8 mouse cellular contexts compared by ENCODE assay signal in genomic region chr9:75610571-75611493, GRCm38 (mm10). TPM values are rescaled to one million over a fixed set of nuclear protein-coding genes. Genes with fewer than 3 reads are reported as not detected.
DNase-seq lines count a peak whose midpoint lies in the region; ATAC-seq and TF ChIP-seq lines count a peak whose summit lies in the region.

Gene Tmod2, minus strand, starts transcription at chr9:75611325.

- no peaks in the 10 kb centered on the region for H3K4me1 ChIP-seq in embryonic facial prominence, embryonic 11.5 days (ENCODE audit: control insufficient read depth, insufficient read depth, low read length)
- 0 out of 2 replicates have a peak, but pooled peaks cover 2% of the 10 kb centered on the region for H3K4me1 ChIP-seq in kidney, postnatal 0 days (replicated peaks; ENCODE audit: insufficient read depth, low read length)
- no peaks in the 10 kb centered on the region for H3K4me1 ChIP-seq in liver, embryonic 13.5 days (replicated peaks)
- peaks cover 18% of the 10 kb centered on the region for H3K4me1 ChIP-seq in neural tube, embryonic 15.5 days

- DNase-seq in B cell, adult 2 months = peak; percentile 6 to 17
- peak; percentile 68 for DNase-seq in adrenal gland, postnatal 10 days
- DNase-seq in embryonic facial prominence, embryonic 11.5 days (ENCODE audit: low spot score) = peak; percentile 82
- peak; percentile 47 to 56 for DNase-seq in heart, adult 18-20 months
- DNase-seq in kidney, postnatal 0 days (ENCODE audit: low spot score) = peak; percentile 68
- DNase-seq in liver, embryonic 13.5 days = no peak
- DNase-seq in spleen, postnatal 36 days (ENCODE audit: low spot score in 2 of 2) = no peak

- H3K4me3 ChIP-seq in embryonic facial prominence, embryonic 11.5 days (ENCODE audit: low read depth, low read length) = peak within 1 kb of the TSS; percentile 86
- peak within 1 kb of the TSS; percentile 62 for H3K4me3 ChIP-seq in kidney, postnatal 0 days (replicated peaks; ENCODE audit: low read depth, low read length)
- peak within 1 kb of the TSS; percentile 53 for H3K4me3 ChIP-seq in liver, embryonic 13.5 days (replicated peaks)
- H3K4me3 ChIP-seq in neural tube, embryonic 15.5 days (replicated peaks) = peak within 1 kb of the TSS; percentile 98

- no peaks in the 10 kb centered on the region for H3K27me3 ChIP-seq in embryonic facial prominence, embryonic 11.5 days (ENCODE audit: control insufficient read depth, insufficient read depth, low read length)
- no peaks in the 10 kb centered on the region for H3K27me3 ChIP-seq in kidney, postnatal 0 days (ENCODE audit: insufficient read depth, low read length)
- peaks cover 42% of the 10 kb centered on the region for H3K27me3 ChIP-seq in liver, embryonic 13.5 days
- H3K27me3 ChIP-seq in neural tube, embryonic 15.5 days (replicated peaks) = no peaks in the 10 kb centered on the region

- H3K27ac ChIP-seq in embryonic facial prominence, embryonic 11.5 days (replicated peaks; ENCODE audit: low read depth, low read length) = no peak within 1 kb of the TSS
- no peak within 1 kb of the TSS for H3K27ac ChIP-seq in kidney, postnatal 0 days
- no peak within 1 kb of the TSS for H3K27ac ChIP-seq in liver, embryonic 13.5 days
- H3K27ac ChIP-seq in neural tube, embryonic 15.5 days (replicated peaks) = peak within 1 kb of the TSS; percentile 92

- peak; percentile 21; the same call in 1 of the 2 replicates for TF ChIP-seq CTCF in kidney, postnatal 0 days (IDR thresholded peaks at IDR 0.05; ENCODE audit: low read depth)

- WGBS in embryonic facial prominence, embryonic 11.5 days = under 1% methylated on average over 70 of the region's 74 CpGs
- WGBS in kidney, postnatal 0 days = under 1% methylated on average over 74 of the region's 74 CpGs
- 2% methylated on average over 74 of the region's 74 CpGs for WGBS in liver, embryonic 13.5 days (ENCODE audit: insufficient replicate concordance)
- under 1% methylated on average over 73 of the region's 74 CpGs for WGBS in neural tube, embryonic 15.5 days

- peak; percentile 92 for ATAC-seq in embryonic facial prominence, embryonic 11.5 days (replicated peaks; ENCODE audit: insufficient number of reproducible peaks, low FRiP score, low TSS enrichment, low read depth)
- ATAC-seq in kidney, postnatal 0 days (replicated peaks; ENCODE audit: low FRiP score, low read depth) = peak; percentile 84
- ATAC-seq in liver, embryonic 13.5 days (ENCODE audit: low read depth) = no peak
- peak; percentile 94 for ATAC-seq in neural tube, embryonic 15.5 days (ENCODE audit: low FRiP score)

- peak within 1 kb of the TSS; percentile 73 for H3K9ac ChIP-seq in embryonic facial prominence, embryonic 11.5 days (replicated peaks; ENCODE audit: low read length)
- peak within 1 kb of the TSS; percentile 52 for H3K9ac ChIP-seq in kidney, postnatal 0 days (ENCODE audit: low read depth, low read length)
- H3K9ac ChIP-seq in liver, embryonic 13.5 days = no peak within 1 kb of the TSS
- peak within 1 kb of the TSS; percentile 88 for H3K9ac ChIP-seq in neural tube, embryonic 15.5 days (replicated peaks)

- peak within 1 kb of the TSS; percentile 91 for H3K4me2 ChIP-seq in embryonic facial prominence, embryonic 11.5 days (ENCODE audit: low read depth, low read length)
- peak within 1 kb of the TSS; percentile 90 for H3K4me2 ChIP-seq in kidney, postnatal 0 days (ENCODE audit: low read length)
- peak within 1 kb of the TSS; percentile 69 for H3K4me2 ChIP-seq in liver, embryonic 13.5 days
- H3K4me2 ChIP-seq in neural tube, embryonic 15.5 days = peak within 1 kb of the TSS; percentile 67

- H3K9me3 ChIP-seq in embryonic facial prominence, embryonic 11.5 days (replicated peaks; ENCODE audit: control insufficient read depth, low read length) = no peaks in the 10 kb centered on the region
- H3K9me3 ChIP-seq in kidney, postnatal 0 days (replicated peaks; ENCODE audit: low read length) = no peaks in the 10 kb centered on the region
- no peaks in the 10 kb centered on the region for H3K9me3 ChIP-seq in liver, embryonic 13.5 days (replicated peaks)
- no peaks in the 10 kb centered on the region for H3K9me3 ChIP-seq in neural tube, embryonic 15.5 days (replicated peaks)

- H3K36me3 ChIP-seq in embryonic facial prominence, embryonic 11.5 days (replicated peaks; ENCODE audit: control insufficient read depth, insufficient read depth, low read depth, low read length) = no peaks in the 10 kb centered on the region
- H3K36me3 ChIP-seq in kidney, postnatal 0 days (ENCODE audit: insufficient read depth, low read length) = no peaks in the 10 kb centered on the region
- no peaks in the 10 kb centered on the region for H3K36me3 ChIP-seq in liver, embryonic 13.5 days
- H3K36me3 ChIP-seq in neural tube, embryonic 15.5 days = no peaks in the 10 kb centered on the region

RNA-seq across cellular contexts. Expression of gene Tmod2, which starts in this region (rescaled TPM):
- 10 to 100 TPM; 17.9 to 25.6 TPM for total RNA-seq in adrenal gland, postnatal 10 days (2021)
- 36.2 and 38.2 TPM in 2 replicates for polyA plus RNA-seq in embryonic facial prominence, embryonic 11.5 days (2014; fragmentation: Nextera tagmentation; extraction: Ambion mirVana)
- total RNA-seq in heart, adult 18-20 months (2021) = 1 to 10 TPM; 3.1 to 4.3 TPM
- polyA plus RNA-seq in kidney, postnatal 0 days (2015; fragmentation: Nextera tagmentation; extraction: Ambion mirVana) = 12.4 and 15.6 TPM in 2 replicates
- polyA plus RNA-seq in liver, embryonic 13.5 days (2015; fragmentation: Nextera tagmentation; extraction: Ambion mirVana) = 0.59 and 0.62 TPM in 2 replicates
- polyA plus RNA-seq in neural tube, embryonic 15.5 days (2015; fragmentation: Nextera tagmentation; extraction: Ambion mirVana) = 252 and 283 TPM in 2 replicates

Comparison
In these comparisons a context has a peak if more than half of its experiments do, and no peak if none do; other contexts are left out.
1. DNase-seq: peak in B cell, adult 2 months (2 of 2), adrenal gland, postnatal 10 days (single experiment), embryonic facial prominence, embryonic 11.5 days (single experiment), heart, adult 18-20 months (2 of 2) and kidney, postnatal 0 days (single experiment); none in liver, embryonic 13.5 days (single experiment) and spleen, postnatal 36 days (0 of 2).
2. Peak in every context shown above with its lines, with median percentiles within 50 percentile points of each other: H3K4me2 ChIP-seq and H3K4me3 ChIP-seq.